Mouse (Mus musculus): Measurements from ENCODE around the gene Capzb. TPM values are rescaled to one million over a fixed set of nuclear protein-coding genes. Genes with fewer than 3 reads are reported as not detected.

Gene Capzb
- total and polyA plus RNA-seq, 2 experiments, result 51.4 to 52.6 TPM

DNA sequence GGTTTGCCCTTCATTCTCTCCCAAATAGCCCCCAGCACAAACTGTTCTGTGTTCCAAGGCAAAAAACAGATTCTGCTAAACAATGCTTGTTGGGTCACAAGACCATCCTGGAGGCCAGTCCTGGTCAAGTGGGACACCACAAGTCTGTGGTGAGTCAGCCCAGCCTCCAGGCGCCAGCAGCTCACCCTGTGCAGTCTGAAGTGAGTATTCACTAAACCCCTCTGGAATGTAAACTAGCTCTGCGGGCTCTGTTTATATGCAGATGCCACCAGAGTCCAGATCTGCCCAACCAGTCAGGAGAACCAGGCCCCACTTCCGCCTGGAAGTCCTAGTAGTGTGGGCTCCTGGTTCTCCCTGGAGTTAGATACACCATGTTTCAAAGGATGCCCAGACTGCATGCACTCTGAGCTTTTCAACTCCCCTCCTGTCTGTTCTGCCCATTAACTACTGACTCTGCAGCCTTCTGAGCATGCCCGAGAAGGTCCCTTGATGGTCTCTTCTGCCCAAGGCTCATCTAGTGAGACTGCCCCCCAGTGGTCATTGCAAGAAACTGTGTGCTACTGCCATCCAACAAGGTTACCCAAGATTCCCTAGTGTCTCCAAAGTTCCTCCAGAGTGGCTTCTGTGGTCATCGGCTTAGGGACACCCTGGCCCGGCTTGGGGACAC, 39.9 kb downstream of the Capzb start:
- peak; percentile 51 for DNase-seq (ENCODE audit: extremely low read depth, low read depth, low spot score)
- Histone ChIP-seq H3K4me3 (ENCODE audit: insufficient read depth, low read depth, low read length) (no peak overlapping the region), H3K36me3 (ENCODE audit: control insufficient read depth, insufficient read depth, low read length) (no peaks in the 10 kb centered on the region), H3K27me3 (ENCODE audit: control insufficient read depth, insufficient read depth, low read length) (no peaks in the 10 kb centered on the region), H3K27ac (replicated peaks; ENCODE audit: insufficient read depth, low read depth, low read length) (peak overlapping the region; percentile 9; the same call in 1 of the 2 replicates), H3K79me2 (ENCODE audit: control insufficient read depth, insufficient read depth, low read length) (peaks cover 62% of the 10 kb centered on the region), H3K9ac (ENCODE audit: low read depth, low read length) (no peak overlapping the region), H3K4me1 (ENCODE audit: control insufficient read depth, insufficient read depth, low read length) (peaks cover 39% of the 10 kb centered on the region)
- no peak for TF ChIP-seq POLR2A (IDR thresholded peaks at IDR 0.05; ENCODE audit: extremely low read depth, insufficient read depth, low read length)
- TF ChIP-seq CTCF (IDR thresholded peaks at IDR 0.05; ENCODE audit: low read depth, low read length), result peak; percentile 64
- WGBS, result 67% methylated on average over 6 of the region's 6 CpGs

DNA sequence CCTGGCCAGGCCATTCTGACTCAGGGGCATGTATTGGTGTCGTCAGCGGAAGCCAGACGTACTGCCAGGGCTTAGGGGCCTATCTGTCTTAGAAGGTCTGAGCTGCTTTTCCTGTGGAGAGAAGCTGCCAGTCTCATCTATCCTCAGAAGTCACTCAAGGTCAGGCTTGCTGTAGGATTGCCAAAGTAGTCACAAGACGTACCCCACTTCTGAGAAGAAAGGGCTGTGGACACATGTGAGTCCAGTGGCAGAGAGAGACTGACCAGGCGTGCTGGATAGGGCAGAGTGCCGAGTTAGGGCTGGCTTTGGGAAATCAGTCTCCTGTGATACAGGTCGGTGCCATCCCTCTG, 40.4 kb downstream of the Capzb start:
- Histone ChIP-seq H3K4me1 (ENCODE audit: control insufficient read depth, insufficient read depth, low read length) (peaks cover 39% of the 10 kb centered on the region), H3K27ac (replicated peaks; ENCODE audit: insufficient read depth, low read depth, low read length) (peak overlapping the region; percentile 9; the same call in 1 of the 2 replicates), H3K27me3 (ENCODE audit: control insufficient read depth, insufficient read depth, low read length) (no peaks in the 10 kb centered on the region), H3K9ac (ENCODE audit: low read depth, low read length) (no peak overlapping the region), H3K36me3 (ENCODE audit: control insufficient read depth, insufficient read depth, low read length) (no peaks in the 10 kb centered on the region), H3K79me2 (ENCODE audit: control insufficient read depth, insufficient read depth, low read length) (peaks cover 63% of the 10 kb centered on the region), H3K4me3 (ENCODE audit: insufficient read depth, low read depth, low read length) (no peak overlapping the region)
- TF ChIP-seq CTCF (IDR thresholded peaks at IDR 0.05; ENCODE audit: low read depth, low read length) (no peak), POLR2A (IDR thresholded peaks at IDR 0.05; ENCODE audit: extremely low read depth, insufficient read depth, low read length) (no peak)
- DNase-seq (ENCODE audit: extremely low read depth, low read depth, low spot score), result peak; percentile 35
- WGBS, result 47% methylated on average over 7 of the region's 7 CpGs

DNA sequence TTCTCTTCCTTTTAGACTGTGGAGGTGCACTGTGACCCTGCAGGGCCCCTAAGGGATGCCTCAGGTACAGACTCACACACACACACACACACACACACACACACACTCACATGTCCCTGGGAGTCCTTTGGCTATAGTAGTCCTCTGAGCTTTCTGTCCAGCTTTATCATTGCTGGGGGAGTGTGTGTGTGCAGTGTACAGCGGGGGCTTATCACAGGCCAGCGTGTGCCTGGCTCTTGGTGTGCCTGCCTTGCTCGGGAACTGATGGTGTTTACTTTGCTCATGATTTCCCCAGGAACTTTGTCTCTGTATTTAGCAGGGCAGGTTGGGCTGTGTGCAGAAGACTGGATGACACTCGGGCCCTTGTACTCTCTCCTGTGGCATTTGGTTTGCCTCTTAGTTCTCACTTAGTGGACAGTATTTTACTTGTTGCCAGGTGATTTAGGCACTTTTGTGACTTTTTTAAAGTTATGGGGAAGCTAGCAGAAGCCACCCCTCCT, 41.1 kb downstream of the Capzb start:
- Histone ChIP-seq H3K36me3 (ENCODE audit: control insufficient read depth, insufficient read depth, low read length) (peaks cover under 1% of the 10 kb centered on the region; the same call in 1 of the 2 replicates), H3K27ac (replicated peaks; ENCODE audit: insufficient read depth, low read depth, low read length) (peak overlapping the region; percentile 22; the same call in 1 of the 2 replicates), H3K4me1 (ENCODE audit: control insufficient read depth, insufficient read depth, low read length) (peaks cover 37% of the 10 kb centered on the region), H3K27me3 (ENCODE audit: control insufficient read depth, insufficient read depth, low read length) (no peaks in the 10 kb centered on the region), H3K79me2 (ENCODE audit: control insufficient read depth, insufficient read depth, low read length) (peaks cover 57% of the 10 kb centered on the region), H3K9ac (ENCODE audit: low read depth, low read length) (no peak overlapping the region), H3K4me3 (ENCODE audit: insufficient read depth, low read depth, low read length) (no peak overlapping the region)
- TF ChIP-seq POLR2A (IDR thresholded peaks at IDR 0.05; ENCODE audit: extremely low read depth, insufficient read depth, low read length) (no peak), CTCF (IDR thresholded peaks at IDR 0.05; ENCODE audit: low read depth, low read length) (no peak)
- whole genome bisulfite sequencing, result 17% methylated on average over 4 of the region's 4 CpGs
- DNase-seq (ENCODE audit: extremely low read depth, low read depth, low spot score), result peak; percentile 53

DNA sequence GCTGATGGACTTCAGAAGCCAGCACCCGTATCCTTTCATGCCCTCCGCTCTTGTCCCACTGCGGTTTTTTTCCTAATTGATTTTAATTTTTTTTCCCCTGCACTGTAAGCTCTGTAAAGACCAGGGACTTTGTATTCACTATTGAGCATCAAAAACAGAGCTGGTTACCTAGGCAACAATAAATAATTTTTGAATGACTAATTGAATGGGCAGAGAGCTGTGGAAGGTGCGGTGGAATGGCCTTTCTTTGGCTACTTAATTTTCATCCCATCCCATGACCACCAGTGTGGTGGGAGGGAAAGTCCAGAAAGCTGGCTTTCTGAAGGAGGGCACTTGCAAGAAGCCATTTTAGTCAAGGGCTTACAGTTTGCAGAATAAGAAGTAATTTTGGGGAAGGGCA, 41.6 kb downstream of the Capzb start:
- WGBS, result 61% methylated on average over 4 of the region's 4 CpGs
- DNase-seq (ENCODE audit: extremely low read depth, low read depth, low spot score), result no peak
- Histone ChIP-seq H3K4me3 (ENCODE audit: insufficient read depth, low read depth, low read length) (no peak overlapping the region), H3K36me3 (ENCODE audit: control insufficient read depth, insufficient read depth, low read length) (peaks cover 4% of the 10 kb centered on the region; the same call in 1 of the 2 replicates), H3K4me1 (ENCODE audit: control insufficient read depth, insufficient read depth, low read length) (peaks cover 34% of the 10 kb centered on the region), H3K79me2 (ENCODE audit: control insufficient read depth, insufficient read depth, low read length) (peaks cover 53% of the 10 kb centered on the region), H3K27ac (replicated peaks; ENCODE audit: insufficient read depth, low read depth, low read length) (peak overlapping the region; percentile 10; the same call in 1 of the 2 replicates), H3K9ac (ENCODE audit: low read depth, low read length) (no peak overlapping the region), H3K27me3 (ENCODE audit: control insufficient read depth, insufficient read depth, low read length) (no peaks in the 10 kb centered on the region)
- TF ChIP-seq CTCF (IDR thresholded peaks at IDR 0.05; ENCODE audit: low read depth, low read length) (no peak), POLR2A (IDR thresholded peaks at IDR 0.05; ENCODE audit: extremely low read depth, insufficient read depth, low read length) (no peak)

DNA sequence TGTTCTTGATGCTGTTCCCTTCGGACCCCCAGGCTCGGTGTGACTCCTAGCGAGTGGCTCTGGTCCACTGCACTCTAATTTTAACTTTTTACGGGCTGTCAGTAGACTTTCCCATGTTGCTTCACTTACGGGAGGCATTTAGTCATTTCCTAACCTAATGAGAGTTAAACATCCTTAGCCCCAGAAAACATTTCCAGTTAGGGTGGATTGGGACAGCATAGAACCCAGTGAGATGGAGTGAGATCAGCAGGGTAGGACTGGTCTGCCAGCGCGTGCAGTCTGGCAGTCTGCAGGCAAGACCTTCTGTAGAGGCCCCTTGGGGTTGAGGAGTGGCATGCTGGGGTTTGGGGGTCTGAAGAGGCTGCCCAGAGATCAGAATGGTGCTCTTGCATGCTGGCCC, 42.9 kb downstream of the Capzb start:
- 97% methylated on average over 7 of the region's 7 CpGs for WGBS
- Histone ChIP-seq H3K36me3 (ENCODE audit: control insufficient read depth, insufficient read depth, low read length) (peaks cover 12% of the 10 kb centered on the region), H3K79me2 (ENCODE audit: control insufficient read depth, insufficient read depth, low read length) (peaks cover 50% of the 10 kb centered on the region), H3K27me3 (ENCODE audit: control insufficient read depth, insufficient read depth, low read length) (no peaks in the 10 kb centered on the region), H3K27ac (replicated peaks; ENCODE audit: insufficient read depth, low read depth, low read length) (no peak overlapping the region), H3K9ac (ENCODE audit: low read depth, low read length) (no peak overlapping the region), H3K4me1 (ENCODE audit: control insufficient read depth, insufficient read depth, low read length) (peaks cover 34% of the 10 kb centered on the region), H3K4me3 (ENCODE audit: insufficient read depth, low read depth, low read length) (no peak overlapping the region)
- TF ChIP-seq CTCF (IDR thresholded peaks at IDR 0.05; ENCODE audit: low read depth, low read length) (no peak), POLR2A (IDR thresholded peaks at IDR 0.05; ENCODE audit: extremely low read depth, insufficient read depth, low read length) (no peak)
- no peak for DNase-seq (ENCODE audit: extremely low read depth, low read depth, low spot score)

DNA sequence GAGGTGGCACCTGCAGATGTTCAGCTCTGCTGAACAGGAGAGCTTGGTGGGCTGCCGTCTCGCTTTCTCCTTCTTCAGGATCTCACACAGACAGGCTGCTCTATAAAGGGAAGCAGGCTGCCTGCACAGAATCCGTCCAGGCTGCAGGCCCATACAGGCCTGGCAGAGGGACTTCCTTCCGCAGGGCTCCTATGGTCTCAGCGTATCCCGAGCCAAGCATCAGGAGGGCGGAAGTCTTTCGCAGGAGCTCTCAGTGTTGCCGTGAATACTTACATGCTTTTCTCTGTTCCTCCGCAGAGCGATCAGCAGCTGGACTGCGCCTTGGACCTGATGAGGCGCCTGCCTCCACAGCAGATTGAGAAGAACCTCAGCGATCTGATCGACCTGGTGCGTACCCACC, 45.9 kb downstream of the Capzb start:
- peaks cover 9% of the 10 kb centered on the region for H3K4me1 ChIP-seq (ENCODE audit: control insufficient read depth, insufficient read depth, low read length)
- H3K4me3 ChIP-seq (ENCODE audit: insufficient read depth, low read depth, low read length), result no peak overlapping the region
- no peak overlapping the region for H3K27ac ChIP-seq (replicated peaks; ENCODE audit: insufficient read depth, low read depth, low read length)
- H3K79me2 ChIP-seq (ENCODE audit: control insufficient read depth, insufficient read depth, low read length), result peaks cover 39% of the 10 kb centered on the region
- peaks cover 14% of the 10 kb centered on the region for H3K36me3 ChIP-seq (ENCODE audit: control insufficient read depth, insufficient read depth, low read length)
- 78% methylated on average over 16 of the region's 16 CpGs for WGBS
- no peaks in the 10 kb centered on the region for H3K27me3 ChIP-seq (ENCODE audit: control insufficient read depth, insufficient read depth, low read length)
- no peak for DNase-seq (ENCODE audit: extremely low read depth, low read depth, low spot score)
- TF ChIP-seq CTCF (IDR thresholded peaks at IDR 0.05; ENCODE audit: low read depth, low read length), result no peak
- TF ChIP-seq POLR2A (IDR thresholded peaks at IDR 0.05; ENCODE audit: extremely low read depth, insufficient read depth, low read length), result no peak
- H3K9ac ChIP-seq (ENCODE audit: low read depth, low read length), result no peak overlapping the region
